Mouse (Mus musculus) midbrain, embryonic 14.5 days (tissue): ENCODE measurements around the gene Olfr384. TPM values are rescaled to one million over a fixed set of nuclear protein-coding genes. Genes with fewer than 3 reads are reported as not detected.
"Not testable (repeated sequence)": the region's sequence is repeated elsewhere in the genome, so short reads cannot be mapped to it uniquely, and the experiment has no call there.

Experiments used
- ATAC-seq: fragments of 200-750 bp; cut with Nextera tagmentation; 2 replicates; pipeline ENCODE4 v1.8.0; 2017; ENCODE audit warnings: moderate number of reproducible peaks, moderate library complexity; ENCODE audit not compliant: low FRiP score, low TSS enrichment
- DNase-seq: peaks from one replicate; pipeline ENCODE4 v3.0.0-alpha.2; 2015
- H3K27ac ChIP-seq: fragments of 300-500 bp; sonication (generic); replicated peaks from 2 replicates; pipeline ENCODE4 v1.5.1; 2014; ENCODE audit warnings: mild to moderate bottlenecking, low read depth, low read length, moderate library complexity
- H3K27me3 ChIP-seq: fragments of 300-500 bp; sonication (generic); 2 replicates; pipeline ENCODE4 v1.6.1; 2014; ENCODE audit warnings: low read length, control low read depth, mixed read lengths; ENCODE audit not compliant: control insufficient read depth, insufficient read depth
- H3K36me3 ChIP-seq: fragments of 300-500 bp; sonication (generic); 2 replicates; pipeline ENCODE4 v1.6.1; 2014; ENCODE audit warnings: low read length, control low read depth; ENCODE audit not compliant: control insufficient read depth, insufficient read depth
- H3K4me1 ChIP-seq: fragments of 300-500 bp; sonication (generic); 2 replicates; pipeline ENCODE4 v1.6.1; 2014; ENCODE audit warnings: mild to moderate bottlenecking, antibody characterized with exemption, low read length, control low read depth; ENCODE audit not compliant: control insufficient read depth, insufficient read depth
- H3K4me2 ChIP-seq: fragments of 300-500 bp; sonication (generic); 2 replicates; pipeline ENCODE4 v1.6.1; 2014; ENCODE audit warnings: mild to moderate bottlenecking, low read length, moderate library complexity
- H3K4me3 ChIP-seq: fragments of 300-500 bp; sonication (generic); replicated peaks from 2 replicates; pipeline ENCODE4 v1.5.1; 2014; ENCODE audit warnings: low read depth, low read length
- H3K9ac ChIP-seq: fragments of 300-500 bp; sonication (generic); replicated peaks from 2 replicates; pipeline ENCODE4 v1.6.1; 2014; ENCODE audit warnings: mild to moderate bottlenecking, low read length, moderate library complexity
- H3K9me3 ChIP-seq: fragments of 300-500 bp; sonication (generic); 2 replicates; pipeline ENCODE4 v1.6.1; 2016; ENCODE audit warnings: low read length, control low read depth, mixed read lengths; ENCODE audit not compliant: control insufficient read depth
- WGBS: fragments of 180-500 bp; shearing (Covaris S2); extraction: QIAGEN DNeasy Blood & Tissue Kit; methylation state at CpG from one replicate; pipeline ENCODE4 v1.1.7; 2014; 5-methylcytosine and 5-hydroxymethylcytosine counted together
- polyA plus RNA-seq: library from polyadenylated mRNA; unstranded; fragments of >200 nt; fragmentation: Nextera tagmentation; extraction: Ambion mirVana; gene quantifications from 2 replicates; pipeline ENCODE4 v1.2.1, GENCODE M21; 2014

The Olfr384 gene
- polyA plus RNA-seq = not detected in 2 replicates

DNA sequence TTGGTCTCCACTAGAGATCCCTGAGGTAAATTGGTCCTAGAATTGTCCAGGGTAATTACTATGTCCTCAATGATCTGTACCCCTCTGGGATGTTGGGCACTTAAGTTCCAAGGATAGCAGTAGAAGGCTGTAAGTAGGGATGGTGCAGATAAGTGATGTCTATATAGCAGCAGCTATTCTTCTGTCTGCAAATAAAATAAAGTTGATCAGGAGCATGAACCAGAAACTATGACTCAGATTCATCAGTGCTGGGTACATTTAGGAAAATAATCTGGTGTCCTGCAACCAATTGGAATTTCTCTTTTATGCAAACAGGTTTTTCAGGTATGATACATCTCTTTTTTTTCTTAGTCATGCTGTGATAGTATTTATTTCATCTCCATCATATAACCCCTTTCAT lies at the start of gene Olfr384:
TSS of gene Olfr384 (plus strand) at position 301 of the 400 bp plus-strand sequence.
- ATAC-seq (no peak), DNase-seq (no peak)
- H3K4me3 ChIP-seq = no peak within 1 kb of the TSS

GRCm38 (mm10) chr11:73579871-73580270 lies 18.5 kb upstream of the Olfr384 start:
- H3K27ac ChIP-seq = no peak overlapping the region
- no peak for ATAC-seq
- DNase-seq = no peak

More for the DNA sequence above, at the start of gene Olfr384:
- H3K27me3 ChIP-seq = no peaks in the 10 kb centered on the region
- no peak within 1 kb of the TSS for H3K9ac ChIP-seq
- no peaks in the 10 kb centered on the region for H3K36me3 ChIP-seq
- H3K4me2 ChIP-seq = no peak within 1 kb of the TSS
- H3K4me1 ChIP-seq = no peaks in the 10 kb centered on the region
- H3K27ac ChIP-seq = no peak within 1 kb of the TSS
- H3K9me3 ChIP-seq = peaks cover 13% of the 10 kb centered on the region; the same call in 1 of the 2 replicates

GRCm38 (mm10) chr11:73583188-73583587 lies 15.2 kb upstream of the Olfr384 start:
- not testable (repeated sequence) for H3K4me2 ChIP-seq, H3K9ac ChIP-seq, H3K27ac ChIP-seq, H3K36me3 ChIP-seq, H3K27me3 ChIP-seq, DNase-seq, ATAC-seq, H3K4me1 ChIP-seq, H3K4me3 ChIP-seq
- H3K9me3 ChIP-seq = peaks cover 11% of the 10 kb centered on the region; the same call in 1 of the 2 replicates
- WGBS = 83% methylated on average over 1 of the region's 1 CpGs

More at GRCm38 (mm10) chr11:73579871-73580270, 18.5 kb upstream of the Olfr384 start:
- no peaks in the 10 kb centered on the region for H3K4me1 ChIP-seq
- no peak overlapping the region for H3K9ac ChIP-seq
- no peaks in the 10 kb centered on the region for H3K27me3 ChIP-seq
- no peak overlapping the region for H3K4me2 ChIP-seq
- no peaks in the 10 kb centered on the region for H3K36me3 ChIP-seq
- 0 out of 2 replicates have a peak, but pooled peaks cover 3% of the 10 kb centered on the region for H3K9me3 ChIP-seq
- H3K4me3 ChIP-seq = no peak overlapping the region

DNA sequence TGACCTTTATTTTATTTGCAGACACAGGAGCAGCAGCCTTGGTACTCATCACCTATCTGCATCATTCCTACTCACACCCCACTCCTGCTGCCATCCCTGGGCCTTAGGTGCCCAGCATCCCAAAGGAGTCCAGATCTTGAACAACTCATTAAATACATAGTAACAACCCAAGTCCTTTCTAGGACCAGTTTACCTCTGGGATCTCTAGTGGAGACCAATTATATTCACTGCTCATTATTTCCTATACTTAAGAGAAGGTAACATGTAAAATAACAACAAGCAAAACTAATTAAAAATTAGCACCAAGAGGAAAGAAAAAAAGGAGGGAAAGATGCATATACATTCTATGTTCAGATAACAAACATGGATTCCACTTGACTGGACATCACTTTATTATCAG lies 5.5 kb upstream of the Olfr384 start, which contains the start of gene Olfr385:
TSS of gene Olfr385 (minus strand) at position 101 of the 400 bp plus-strand sequence.
- H3K4me1 ChIP-seq = no peaks in the 10 kb centered on the region
- ATAC-seq = no peak
- H3K27ac ChIP-seq = no peak within 1 kb of the TSS
- peaks cover 9% of the 10 kb centered on the region; the same call in 1 of the 2 replicates for H3K9me3 ChIP-seq
- H3K4me3 ChIP-seq = no peak within 1 kb of the TSS
- no peaks in the 10 kb centered on the region for H3K27me3 ChIP-seq
- no peaks in the 10 kb centered on the region for H3K36me3 ChIP-seq
- DNase-seq = no peak
- no peak within 1 kb of the TSS for H3K4me2 ChIP-seq
- H3K9ac ChIP-seq = no peak within 1 kb of the TSS

Other genes starting within 250 kb of the Olfr384 start
- not detected in 2 replicates for gene Olfr20, start 247.8 kb upstream of the Olfr384 start, polyA plus RNA-seq
- not detected in 2 replicates for gene Olfr376, start 227.3 kb upstream of the Olfr384 start, polyA plus RNA-seq
- not detected in 2 replicates for gene Olfr1, start 199.0 kb upstream of the Olfr384 start, polyA plus RNA-seq
- gene Olfr378, start 170.1 kb upstream of the Olfr384 start, polyA plus RNA-seq = not detected in 2 replicates
- not detected in 2 replicates for gene Olfr380, start 141.1 kb upstream of the Olfr384 start, polyA plus RNA-seq
- gene Olfr381, start 107.0 kb upstream of the Olfr384 start, polyA plus RNA-seq = not detected in 2 replicates
- gene Olfr382, start 81.4 kb upstream of the Olfr384 start, polyA plus RNA-seq = not detected in 2 replicates
- not detected in 2 replicates for gene Olfr385, start 5.6 kb upstream of the Olfr384 start, polyA plus RNA-seq
- not detected in 2 replicates for gene Zfp735, start 90.2 kb downstream of the Olfr384 start, polyA plus RNA-seq
- gene Olfr389, start 182.1 kb downstream of the Olfr384 start, polyA plus RNA-seq = not detected in 2 replicates
- gene Olfr390, start 184.4 kb downstream of the Olfr384 start, polyA plus RNA-seq = not detected in 2 replicates
- not detected in 2 replicates for gene Olfr391-ps, start 204.5 kb downstream of the Olfr384 start, polyA plus RNA-seq
- gene Olfr392, start 218.5 kb downstream of the Olfr384 start, polyA plus RNA-seq = not detected in 2 replicates